Mouse (Mus musculus): Measurements from ENCODE around the gene Tgfbr1. TPM values are rescaled to one million over a fixed set of nuclear protein-coding genes. Genes with fewer than 3 reads are reported as not detected.

Tgfbr1 gene
- total RNA-seq, 2 experiments from 2014 or later, result 8.5 to 11.1 TPM

- no peak for ATAC-seq (replicated peaks; ENCODE audit: low FRiP score, low TSS enrichment, poor library complexity, severe bottlenecking)
Observed at GRCm38 (mm10) chr4:47407161-47407560, 54.1 kb downstream of the Tgfbr1 start.

- no peak for ATAC-seq (replicated peaks; ENCODE audit: low FRiP score, low TSS enrichment, poor library complexity, severe bottlenecking)
Observed at GRCm38 (mm10) chr4:47417871-47418270, 64.8 kb downstream of the Tgfbr1 start.

GRCm38 (mm10) chr4:47419268-47419973 lies 66.4 kb downstream of the Tgfbr1 start:
- ATAC-seq (replicated peaks; ENCODE audit: low FRiP score, low TSS enrichment, poor library complexity, severe bottlenecking), result no peak

GRCm38 (mm10) chr4:47420191-47420590 lies 67.2 kb downstream of the Tgfbr1 start:
- no peak for ATAC-seq (replicated peaks; ENCODE audit: low FRiP score, low TSS enrichment, poor library complexity, severe bottlenecking)

- ATAC-seq (replicated peaks; ENCODE audit: low FRiP score, low TSS enrichment, poor library complexity, severe bottlenecking), result peak; percentile 64; the same call in 1 of the 2 replicates
Observed at GRCm38 (mm10) chr4:47422194-47422593, 69.2 kb downstream of the Tgfbr1 start.

GRCm38 (mm10) chr4:47422946-47423345 lies 69.9 kb downstream of the Tgfbr1 start:
- ATAC-seq (replicated peaks; ENCODE audit: low FRiP score, low TSS enrichment, poor library complexity, severe bottlenecking), result no peak

- ATAC-seq (replicated peaks; ENCODE audit: low FRiP score, low TSS enrichment, poor library complexity, severe bottlenecking), result no peak
Observed at GRCm38 (mm10) chr4:47424376-47424775, 71.4 kb downstream of the Tgfbr1 start.

GRCm38 (mm10) chr4:47425247-47425830 lies 72.3 kb downstream of the Tgfbr1 start:
- ATAC-seq (replicated peaks; ENCODE audit: low FRiP score, low TSS enrichment, poor library complexity, severe bottlenecking), result no peak

GRCm38 (mm10) chr4:47427606-47428005 lies 74.6 kb downstream of the Tgfbr1 start:
- ATAC-seq (replicated peaks; ENCODE audit: low FRiP score, low TSS enrichment, poor library complexity, severe bottlenecking), result no peak

GRCm38 (mm10) chr4:47430557-47430956 lies 77.5 kb downstream of the Tgfbr1 start:
- ATAC-seq (replicated peaks; ENCODE audit: low FRiP score, low TSS enrichment, poor library complexity, severe bottlenecking), result no peak

- no peak for ATAC-seq (replicated peaks; ENCODE audit: low FRiP score, low TSS enrichment, poor library complexity, severe bottlenecking)
Observed at GRCm38 (mm10) chr4:47431081-47431480, 78.1 kb downstream of the Tgfbr1 start.

GRCm38 (mm10) chr4:47432766-47433165 lies 79.7 kb downstream of the Tgfbr1 start:
- no peak for ATAC-seq (replicated peaks; ENCODE audit: low FRiP score, low TSS enrichment, poor library complexity, severe bottlenecking)

- no peak for ATAC-seq (replicated peaks; ENCODE audit: low FRiP score, low TSS enrichment, poor library complexity, severe bottlenecking)
Observed at GRCm38 (mm10) chr4:47435131-47435530, 82.1 kb downstream of the Tgfbr1 start.

GRCm38 (mm10) chr4:47435566-47436360 lies 82.7 kb downstream of the Tgfbr1 start:
- ATAC-seq (replicated peaks; ENCODE audit: low FRiP score, low TSS enrichment, poor library complexity, severe bottlenecking), result no peak

- peak; percentile 82 for ATAC-seq (replicated peaks; ENCODE audit: low FRiP score, low TSS enrichment, poor library complexity, severe bottlenecking)
Observed at GRCm38 (mm10) chr4:47437365-47438340, 84.6 kb downstream of the Tgfbr1 start.

GRCm38 (mm10) chr4:47438956-47439355 lies 85.9 kb downstream of the Tgfbr1 start:
- ATAC-seq (replicated peaks; ENCODE audit: low FRiP score, low TSS enrichment, poor library complexity, severe bottlenecking), result no peak

- ATAC-seq (replicated peaks; ENCODE audit: low FRiP score, low TSS enrichment, poor library complexity, severe bottlenecking), result no peak
Observed at GRCm38 (mm10) chr4:47440951-47441350, 87.9 kb downstream of the Tgfbr1 start.

GRCm38 (mm10) chr4:47448526-47448925 lies 95.5 kb downstream of the Tgfbr1 start:
- ATAC-seq (replicated peaks; ENCODE audit: low FRiP score, low TSS enrichment, poor library complexity, severe bottlenecking), result no peak

- ATAC-seq (replicated peaks; ENCODE audit: low FRiP score, low TSS enrichment, poor library complexity, severe bottlenecking), result no peak
Observed at GRCm38 (mm10) chr4:47449116-47449515, 96.1 kb downstream of the Tgfbr1 start.

Data from megakaryocyte-erythroid progenitor cell, adult 5-6 weeks (primary cell).